Mouse (Mus musculus) G1E (cell line): Measurements from ENCODE around the gene Osbpl10.

Source experiments
- CTCF ChIP-seq: IDR thresholded peaks from 2 replicates; pipeline ENCODE4 v1.5.1; 2012; ENCODE audit warnings: low read depth, low read length, inconsistent platforms, mixed read lengths
- GATA1 ChIP-seq: IDR thresholded peaks from 2 replicates; pipeline ENCODE4 v1.6.1; 2012; ENCODE audit warnings: borderline replicate concordance, low read length, inconsistent platforms, mixed read lengths
- GATA2 ChIP-seq: IDR thresholded peaks from 2 replicates; pipeline ENCODE4 v1.6.1; 2012; ENCODE audit warnings: low read depth, low read length, inconsistent platforms, borderline replicate concordance
- POLR2AphosphoS5 ChIP-seq: IDR thresholded peaks from 2 replicates; pipeline ENCODE4 v1.6.1; 2012; ENCODE audit warnings: low read depth, low read length, inconsistent platforms; ENCODE audit not compliant: insufficient replicate concordance
- TAL1 ChIP-seq: conservative IDR thresholded peaks from 2 replicates; pipeline ENCODE4 v1.6.1; 2012; ENCODE audit warnings: low read depth, low read length, inconsistent platforms, mixed read lengths

GRCm38 (mm10) chr9:115042971-115043706, 64.8 kb downstream of the Osbpl10 start:
- TF ChIP-seq CTCF (no peak), POLR2AphosphoS5 (no peak), TAL1 (no peak), GATA2 (no peak), GATA1 (no peak)
